Mouse (Mus musculus) liver, adult 2 months (tissue): Measurements from ENCODE around the gene Hamp.

Experiments used
- CTCF ChIP-seq: fragments of 200-500 bp; IDR thresholded peaks from 2 replicates; pipeline ENCODE4 v1.5.1; 2011; ENCODE audit warnings: low read depth, low read length, control low read depth
- POLR2A ChIP-seq: fragments of 200-500 bp; IDR thresholded peaks from 2 replicates; pipeline ENCODE4 v1.6.1; 2011; ENCODE audit warnings: low read length, control low read depth; ENCODE audit not compliant: insufficient read depth; ENCODE audit errors: extremely low read depth

DNA sequence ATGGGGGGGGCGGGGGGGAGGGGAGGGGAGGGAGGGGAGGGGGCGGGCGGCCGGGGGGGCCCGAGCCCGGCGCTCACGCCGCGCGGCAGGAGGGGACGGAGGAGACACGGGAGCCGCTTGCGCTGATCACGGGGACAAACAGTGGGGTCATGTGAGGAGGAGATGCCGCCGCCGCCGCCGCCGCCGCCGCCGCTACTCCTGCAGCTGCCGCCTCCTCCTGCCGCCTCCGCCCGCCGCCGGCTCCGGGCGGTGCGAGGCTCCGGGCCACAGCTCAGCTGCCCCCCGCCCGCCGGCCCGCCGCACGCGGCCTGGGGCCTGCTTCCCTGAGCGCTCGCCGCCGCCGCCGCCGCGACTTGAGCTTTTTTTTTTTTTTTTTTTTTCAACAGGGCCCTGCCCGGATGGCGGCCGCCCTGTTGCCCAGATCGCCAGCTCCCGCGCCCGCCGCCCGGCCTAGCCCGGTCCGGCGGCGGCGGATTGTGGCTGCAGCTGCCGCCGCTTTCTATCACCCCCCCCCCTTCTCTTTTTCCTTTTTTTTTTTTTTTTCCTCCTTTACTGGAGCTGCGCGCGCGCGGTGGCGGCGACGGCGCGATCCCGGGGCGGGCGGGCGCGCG lies 13.0 kb upstream of the Hamp start, which contains the start of gene Usf2:
- TF ChIP-seq CTCF (no peak), POLR2A (no peak)
